Mouse (Mus musculus) brain, embryonic 14.5 days (tissue): ENCODE measurements around the gene Syndig1.

Experiments used
- CTCF ChIP-seq: fragments of 200-500 bp; IDR thresholded peaks from 2 replicates; pipeline ENCODE4 v1.5.1; 2012; ENCODE audit warnings: inconsistent platforms, mild to moderate bottlenecking, moderate library complexity, borderline replicate concordance; ENCODE audit not compliant: insufficient read depth, insufficient read length; ENCODE audit errors: extremely low read depth
- POLR2A ChIP-seq: fragments of 200-500 bp; IDR thresholded peaks from 2 replicates; pipeline ENCODE4 v1.6.1; 2012; ENCODE audit warnings: mild to moderate bottlenecking, inconsistent platforms, borderline replicate concordance; ENCODE audit not compliant: poor library complexity, insufficient read depth, insufficient read length, severe bottlenecking; ENCODE audit errors: extremely low read depth

DNA sequence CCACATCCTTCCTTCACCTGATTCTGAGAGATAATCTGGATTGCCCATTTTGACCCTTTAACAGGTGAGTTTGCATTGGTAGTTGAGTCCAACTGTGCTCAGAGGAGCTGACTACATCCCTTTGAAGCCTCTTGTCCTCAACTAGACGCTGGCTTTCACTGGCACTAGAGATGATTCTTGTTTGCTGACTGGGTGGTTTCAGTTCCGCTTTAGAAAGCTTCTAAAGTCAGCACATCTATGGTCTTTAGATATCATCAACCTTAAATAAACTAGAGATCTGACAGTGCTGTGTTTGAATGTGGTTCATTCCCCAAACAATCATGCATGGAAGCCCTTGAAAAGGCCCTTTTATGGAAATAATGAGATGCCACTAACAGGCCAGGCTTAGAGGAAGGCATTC lies 67.3 kb downstream of the Syndig1 start:
- TF ChIP-seq CTCF (no peak), POLR2A (no peak)
